Mouse (Mus musculus): ENCODE data around the gene Dock3. TPM values are rescaled to one million over a fixed set of nuclear protein-coding genes. Genes with fewer than 3 reads are reported as not detected.

Dock3 gene
- polyA plus RNA-seq (2012; rRNA removed): 0.76 and 2.4 TPM in 2 replicates

GRCm38 (mm10) chr9:107231539-107232139 is at the start of gene Dock3:
Gene Dock3, minus strand, starts transcription at chr9:107231909.

DNA sequence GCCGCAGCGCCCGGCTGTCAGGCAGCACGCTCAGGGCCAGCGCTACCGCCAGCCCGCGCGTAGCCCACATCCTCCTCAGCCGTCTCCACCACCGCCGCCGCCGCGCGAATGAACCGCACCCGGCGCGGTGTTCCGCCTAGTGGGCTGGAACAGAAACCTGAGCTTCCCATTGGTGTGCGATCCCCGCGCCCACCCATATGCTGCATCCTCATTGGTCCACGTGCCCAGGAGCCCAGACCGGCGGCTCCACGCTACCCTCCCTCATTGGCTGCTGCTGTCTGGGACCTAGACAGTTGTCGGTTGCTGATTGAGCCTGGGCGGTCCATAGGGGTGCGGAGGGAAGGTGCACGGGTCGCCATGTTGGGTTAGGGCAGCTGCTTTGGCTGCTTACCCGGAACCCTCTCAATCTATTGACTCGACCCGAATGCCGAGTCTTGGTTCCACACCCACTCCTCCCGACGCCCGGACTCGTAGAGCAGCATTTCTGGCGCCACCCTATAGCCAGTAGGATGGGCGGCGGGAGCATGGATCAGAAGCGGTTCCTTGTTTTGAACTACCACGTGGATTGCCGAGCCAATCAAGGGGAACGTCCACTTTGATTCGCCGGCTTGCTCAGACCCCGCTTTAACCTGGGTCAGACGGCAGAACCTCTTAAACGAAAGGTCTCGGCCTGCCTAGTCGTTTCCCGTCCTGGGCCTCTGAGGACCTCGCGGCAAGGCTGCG is 339.7 kb downstream of the Dock3 start, which contains the start of gene Manf:
Manf (minus strand) TSS at position 151 of the 723 bp plus-strand sequence.

DNA sequence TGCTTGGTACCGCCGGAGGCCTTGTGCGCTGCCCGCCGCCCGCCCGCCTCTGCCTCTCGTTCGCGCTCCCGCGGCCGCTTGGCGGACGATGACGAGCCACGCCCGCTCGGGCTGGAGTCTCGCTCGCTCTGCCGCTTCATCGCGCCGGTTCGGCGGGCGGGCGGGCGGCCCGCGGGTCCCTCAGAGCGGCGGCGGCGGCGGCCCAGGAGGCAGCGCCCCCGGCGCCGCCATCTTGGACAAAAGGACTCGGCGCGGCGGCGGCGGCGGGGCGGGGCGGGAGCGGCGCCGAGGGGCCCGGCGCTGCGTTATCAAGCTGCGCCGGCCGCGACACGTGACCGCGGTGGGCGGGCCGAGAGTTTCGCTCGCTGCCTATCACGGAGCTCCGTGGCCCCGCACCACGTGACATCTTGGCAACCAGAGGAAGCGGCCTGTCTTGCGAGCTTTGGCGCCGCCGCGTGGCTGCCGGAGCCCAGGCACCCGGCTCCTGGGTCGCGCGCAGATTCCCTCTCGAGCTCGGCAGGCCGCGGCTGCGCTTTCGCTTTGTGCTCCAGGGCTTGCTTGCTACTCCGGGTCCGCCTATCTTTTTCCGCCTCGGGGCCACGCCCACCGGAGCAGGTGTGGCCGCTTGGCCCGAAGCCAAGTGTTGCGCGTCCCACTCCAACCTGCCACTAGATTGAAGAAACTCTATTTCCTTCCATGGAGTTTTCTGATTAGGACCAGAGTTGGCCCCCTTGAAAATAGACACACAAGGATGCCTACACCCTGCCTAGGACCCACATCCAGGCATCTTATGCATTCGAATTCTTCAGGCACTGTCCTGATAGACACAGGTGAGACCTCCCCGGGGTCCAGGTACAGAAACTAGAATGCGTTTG is 344.6 kb downstream of the Dock3 start, which contains the start of gene Rbm15b:
Rbm15b (minus strand) TSS at position 601 of the 875 bp plus-strand sequence.

Other genes with a start within 250 kb of the Dock3 start
- 15.3 and 19.0 TPM in 2 replicates for gene Mapkapk3, start 58.0 kb upstream of the Dock3 start, polyA plus RNA-seq (2012; rRNA removed)
- 34.6 and 41.0 TPM in 2 replicates for gene Cish, start 64.1 kb upstream of the Dock3 start, polyA plus RNA-seq (2012; rRNA removed)
- 12.3 and 12.5 TPM in 2 replicates for gene Hemk1, start 106.4 kb upstream of the Dock3 start, polyA plus RNA-seq (2012; rRNA removed)
- 0.38 and 0.41 TPM in 2 replicates for gene 6430571L13Rik, start 108.7 kb upstream of the Dock3 start, polyA plus RNA-seq (2012; rRNA removed)
- gene Cacna2d2, start 167.7 kb upstream of the Dock3 start, polyA plus RNA-seq (2012; rRNA removed): 3.3 and 4.3 TPM in 2 replicates

All from stomach, adult 2 months (tissue).